Mouse (Mus musculus): ENCODE data around the gene Zfp541.

Gene Zfp541

GRCm38 (mm10) chr7:16044531-16044930, 17.1 kb upstream of the Zfp541 start:
- no peak for DNase-seq (ENCODE audit: low spot score in 2 of 2)

DNA sequence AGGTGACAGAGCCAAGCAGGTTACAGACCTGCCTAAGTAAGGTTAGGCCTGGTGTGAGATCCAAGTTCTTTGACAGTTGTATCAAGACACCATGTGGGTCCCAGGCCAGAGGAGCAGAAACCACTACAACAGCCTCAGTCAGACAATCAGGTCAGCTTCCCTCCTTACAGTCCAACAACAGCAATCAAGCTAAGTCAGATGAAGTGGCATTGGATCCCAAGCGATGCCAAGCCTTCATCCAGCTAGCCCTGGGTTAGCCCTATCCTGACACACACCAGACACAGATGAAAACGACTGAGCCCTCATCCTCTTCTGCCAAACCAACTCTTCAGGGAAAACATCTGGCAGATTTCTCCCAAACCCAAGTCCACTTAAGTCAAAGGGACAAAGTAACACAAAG, 16.1 kb upstream of the Zfp541 start:
- no peak for DNase-seq (ENCODE audit: low spot score in 2 of 2)

- DNase-seq (ENCODE audit: low spot score in 2 of 2) = peak; percentile 43 to 51
Measured at GRCm38 (mm10) chr7:16046101-16046480, 15.5 kb upstream of the Zfp541 start.

- peak; percentile 72 to 77 for DNase-seq (ENCODE audit: low spot score in 2 of 2)
Measured at GRCm38 (mm10) chr7:16046481-16047337, 14.9 kb upstream of the Zfp541 start.

DNA sequence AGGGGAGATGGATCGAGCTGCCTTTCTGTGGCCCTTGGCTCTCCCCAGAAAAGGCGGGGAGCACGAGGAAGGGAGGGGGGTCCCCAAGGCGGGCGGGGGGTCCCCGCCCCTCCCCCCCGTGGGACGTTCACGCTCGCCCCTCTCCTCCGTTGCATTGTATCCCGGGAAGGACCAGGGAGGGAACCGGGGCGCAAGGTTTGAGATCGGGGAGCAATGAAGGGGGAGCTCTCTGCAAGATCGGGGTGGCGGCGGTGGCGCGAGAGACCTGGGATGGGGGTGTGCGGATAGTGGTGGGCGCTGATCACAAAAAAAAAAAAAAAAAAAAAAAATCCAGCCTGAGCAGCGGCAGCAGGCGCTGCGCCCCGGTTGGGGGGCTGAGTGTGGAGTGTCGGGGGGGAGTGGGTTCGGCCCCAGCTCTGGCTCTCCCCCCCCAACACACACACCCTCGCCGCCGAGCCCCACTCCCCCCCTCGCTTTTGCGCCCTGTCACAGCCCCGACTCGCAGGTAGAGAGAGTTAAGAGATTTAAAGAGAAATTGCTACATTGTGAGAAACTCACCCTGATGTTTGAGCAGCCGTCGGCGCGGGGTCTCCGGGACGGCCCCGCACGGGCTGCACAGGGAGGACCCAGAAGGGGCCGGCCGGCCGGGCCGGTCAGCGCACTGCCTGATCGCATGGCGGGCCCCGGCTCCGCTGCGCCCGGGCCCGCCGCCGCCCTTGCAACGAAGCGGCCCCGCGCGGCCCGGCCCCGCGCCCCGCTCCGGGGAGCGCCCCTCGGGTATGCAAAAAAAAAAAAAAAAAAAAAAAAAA, 14.1 kb upstream of the Zfp541 start, which contains the start of gene Bicra:
Gene Bicra, minus strand, starts transcription at position 584 of the 809 bp plus-strand sequence.
- DNase-seq (ENCODE audit: low spot score in 2 of 2) = peak; percentile 83 to 84

DNA sequence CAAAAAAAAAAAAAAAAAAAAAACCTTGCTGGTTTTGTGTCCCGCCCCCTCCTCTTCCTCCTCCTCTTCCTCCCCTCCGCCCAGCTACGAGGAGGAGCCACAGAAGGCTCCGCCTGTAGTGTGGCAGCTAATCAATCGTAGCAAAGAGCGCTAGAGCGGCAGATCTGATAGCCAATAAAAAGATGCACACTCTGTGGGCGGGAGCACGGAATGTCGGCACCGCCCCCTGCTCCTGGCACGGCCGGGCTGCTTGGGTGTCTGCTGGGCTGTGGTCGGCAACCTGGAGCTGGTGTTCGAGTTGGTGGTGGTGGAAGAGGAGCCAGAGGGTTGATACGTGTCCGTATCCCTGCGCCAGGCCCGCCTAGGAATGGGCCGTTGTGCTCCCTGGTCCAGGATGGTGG, 13.4 kb upstream of the Zfp541 start:
- peak; percentile 95 to 97 for DNase-seq (ENCODE audit: low spot score in 2 of 2)

GRCm38 (mm10) chr7:16048675-16049575, 12.7 kb upstream of the Zfp541 start:
- no peak for DNase-seq (ENCODE audit: low spot score in 2 of 2)

GRCm38 (mm10) chr7:16049576-16049915, 12.1 kb upstream of the Zfp541 start:
- no peak for DNase-seq (ENCODE audit: low spot score in 2 of 2)

- no peak for DNase-seq (ENCODE audit: low spot score in 2 of 2)
Measured at GRCm38 (mm10) chr7:16050600-16050999, 11.0 kb upstream of the Zfp541 start.

DNA sequence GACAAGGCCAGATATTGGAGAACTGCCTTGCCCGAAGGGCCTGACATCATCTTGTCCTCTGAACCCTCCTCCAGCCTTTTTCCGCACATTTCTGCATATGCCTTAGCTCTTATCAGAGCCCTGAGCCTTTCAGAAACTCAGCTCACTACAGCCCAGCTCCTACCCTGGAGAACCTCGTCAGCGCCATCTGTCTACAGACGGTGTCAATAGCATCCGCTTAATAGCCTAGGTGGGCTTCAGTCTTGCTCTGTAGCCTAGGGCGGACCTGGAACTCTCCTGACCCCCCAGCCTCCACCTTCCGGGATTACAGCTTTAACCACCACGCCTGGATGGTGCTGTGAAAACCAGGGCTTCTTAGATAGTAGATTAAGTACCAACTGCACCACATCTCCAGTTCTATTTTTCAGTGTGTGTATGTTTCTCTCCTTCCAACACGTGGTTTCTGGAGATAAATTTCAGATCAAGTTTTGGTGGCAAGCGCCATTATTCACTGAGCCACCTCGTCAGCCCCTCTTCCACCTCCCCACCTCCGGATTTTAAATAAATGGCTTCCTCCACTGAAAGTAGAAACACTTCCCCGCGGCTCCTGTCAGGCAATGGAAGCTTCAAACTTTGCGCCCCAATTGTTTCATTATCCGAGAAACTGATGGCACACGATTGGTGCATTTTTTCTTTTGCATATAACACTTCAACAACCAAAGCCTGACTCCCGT, 9.6 kb upstream of the Zfp541 start:
- peak; percentile 57 to 74 for DNase-seq (ENCODE audit: low spot score in 2 of 2)

DNA sequence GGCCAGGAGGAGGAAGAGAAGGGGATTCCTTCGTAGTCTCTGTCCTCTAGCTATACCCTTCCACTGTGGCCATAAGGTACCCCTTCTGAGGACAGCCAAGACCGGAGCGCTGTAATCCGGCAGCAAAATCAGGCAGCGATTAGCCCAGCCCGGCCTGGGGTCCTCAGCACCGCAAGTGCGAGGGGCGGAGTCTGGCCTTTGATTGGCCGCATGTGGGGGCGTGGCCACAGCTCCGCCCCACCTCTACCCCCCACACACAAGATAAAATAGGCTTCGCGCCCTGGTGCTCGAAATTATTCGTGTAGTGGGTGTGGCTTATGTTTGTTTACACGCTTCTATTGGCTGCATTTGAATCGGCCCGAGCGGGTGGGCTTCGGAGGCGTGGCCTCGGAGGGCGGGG, 8.9 kb upstream of the Zfp541 start:
- peak; percentile 92 to 95 for DNase-seq (ENCODE audit: low spot score in 2 of 2)

- no peak for DNase-seq (ENCODE audit: low spot score in 2 of 2)
Measured at GRCm38 (mm10) chr7:16053105-16053504, 8.5 kb upstream of the Zfp541 start.

- DNase-seq (ENCODE audit: low spot score in 2 of 2) = no peak
Measured at GRCm38 (mm10) chr7:16054966-16055365, 6.6 kb upstream of the Zfp541 start.

DNA sequence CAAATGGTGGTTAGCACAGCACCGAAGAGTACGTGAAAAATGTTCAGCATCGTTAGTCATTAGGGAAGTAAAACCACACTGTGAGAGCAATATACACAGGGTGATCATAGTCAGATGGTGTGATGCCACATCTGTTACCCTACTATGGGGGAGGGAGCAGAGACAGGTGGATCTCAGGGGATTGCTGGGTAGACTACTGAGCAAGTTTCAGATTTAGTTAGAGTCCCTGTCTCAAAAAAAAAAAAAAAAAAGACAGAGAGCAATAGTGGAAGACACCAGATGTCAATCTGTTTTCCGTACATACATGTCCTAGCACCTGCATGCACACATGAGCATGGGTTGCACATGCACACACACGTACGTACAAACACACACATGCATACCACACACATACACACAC, 5.9 kb upstream of the Zfp541 start:
- DNase-seq (ENCODE audit: low spot score in 2 of 2) = no peak

DNA sequence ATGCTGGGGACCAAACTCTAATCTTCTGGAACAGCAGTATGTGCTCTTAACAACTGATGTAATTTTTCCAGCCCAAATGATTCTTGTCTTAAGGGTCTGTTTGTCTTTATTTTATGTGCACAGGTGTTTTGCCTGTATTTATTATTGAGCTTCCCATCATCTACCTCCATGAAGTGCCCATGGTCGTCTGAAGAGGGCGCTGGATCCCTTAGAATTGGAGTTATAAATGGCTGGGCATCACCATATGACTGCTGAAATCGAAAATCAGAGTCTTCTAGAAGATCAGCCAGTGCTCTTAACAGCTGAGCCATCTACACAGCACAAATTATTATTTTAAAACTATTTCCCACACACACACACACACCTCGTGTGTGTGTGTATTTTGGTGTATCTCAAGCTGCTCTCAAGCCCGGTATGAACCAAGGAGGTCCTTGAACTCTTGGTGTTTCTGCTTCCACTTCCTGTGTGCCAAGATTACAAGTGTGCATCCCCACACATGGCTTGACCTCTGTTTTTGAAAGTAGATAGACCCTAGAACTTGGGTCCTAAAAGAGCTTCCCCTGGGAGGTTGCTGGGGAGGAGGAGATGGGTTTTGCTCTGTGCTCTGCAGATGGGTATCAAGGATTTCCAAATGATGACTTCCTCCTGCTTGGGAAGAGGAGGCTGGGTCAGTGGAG, 5.0 kb upstream of the Zfp541 start:
- DNase-seq (ENCODE audit: low spot score in 2 of 2) = no peak

- DNase-seq (ENCODE audit: low spot score in 2 of 2) = no peak
Measured at GRCm38 (mm10) chr7:16057136-16057534, 4.5 kb upstream of the Zfp541 start.

- no peak for DNase-seq (ENCODE audit: low spot score in 2 of 2)
Measured at GRCm38 (mm10) chr7:16062099-16062420, 446 bp downstream of the Zfp541 start.

DNA sequence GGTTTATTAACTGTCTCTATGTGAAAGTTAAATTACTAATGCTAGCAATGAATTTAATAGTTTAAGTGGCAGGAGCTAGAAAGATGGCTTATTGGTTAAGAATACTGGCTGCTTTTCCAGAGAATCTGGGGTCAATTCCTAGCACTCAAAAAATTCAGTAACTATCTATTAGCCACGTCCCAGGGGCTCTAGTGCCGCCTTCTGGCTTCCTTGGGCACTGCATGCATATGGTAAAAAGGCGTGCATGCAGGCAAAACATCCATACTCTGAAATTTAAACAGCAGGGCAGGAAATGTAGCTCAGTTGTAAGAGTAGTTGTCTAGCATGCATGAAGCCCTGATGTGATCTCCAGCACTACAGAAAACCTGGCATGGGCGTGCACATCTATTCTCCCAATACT, 1.9 kb downstream of the Zfp541 start:
- no peak for DNase-seq (ENCODE audit: low spot score in 2 of 2)

- no peak for DNase-seq (ENCODE audit: low spot score in 2 of 2)
Measured at GRCm38 (mm10) chr7:16070846-16071245, 9.2 kb downstream of the Zfp541 start.

DNA sequence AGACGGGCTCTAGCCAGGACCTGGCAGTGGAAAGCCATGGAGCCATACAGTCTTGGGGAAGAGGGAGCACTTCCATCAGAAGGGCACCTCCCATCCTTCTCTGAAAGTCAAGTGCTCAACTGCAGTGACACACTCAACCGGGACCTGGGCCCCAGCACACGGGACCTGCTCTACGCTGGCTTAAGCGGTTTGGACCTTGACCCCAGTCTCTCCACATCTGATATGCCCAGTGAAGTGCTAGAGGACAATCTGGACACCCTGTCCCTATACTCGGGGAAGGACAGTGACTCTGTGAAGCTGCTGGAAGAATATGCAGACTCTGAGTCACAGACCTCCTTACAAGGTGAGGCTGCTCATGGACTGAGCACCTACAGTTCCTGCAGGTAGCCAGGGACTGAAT, 10.3 kb downstream of the Zfp541 start:
- no peak for DNase-seq (ENCODE audit: low spot score in 2 of 2)

GRCm38 (mm10) chr7:16079947-16080346, 18.3 kb downstream of the Zfp541 start:
- no peak for DNase-seq (ENCODE audit: low spot score in 2 of 2)

All from frontal cortex, postnatal 10 days (tissue).